Mouse (Mus musculus): ENCODE measurements around the gene Ngdn. TPM values are rescaled to one million over a fixed set of nuclear protein-coding genes. Genes with fewer than 3 reads are reported as not detected.

Gene Ngdn
- total and polyA plus RNA-seq, 3 experiments, result 75.4 to 111 (median 77.9) TPM

DNA sequence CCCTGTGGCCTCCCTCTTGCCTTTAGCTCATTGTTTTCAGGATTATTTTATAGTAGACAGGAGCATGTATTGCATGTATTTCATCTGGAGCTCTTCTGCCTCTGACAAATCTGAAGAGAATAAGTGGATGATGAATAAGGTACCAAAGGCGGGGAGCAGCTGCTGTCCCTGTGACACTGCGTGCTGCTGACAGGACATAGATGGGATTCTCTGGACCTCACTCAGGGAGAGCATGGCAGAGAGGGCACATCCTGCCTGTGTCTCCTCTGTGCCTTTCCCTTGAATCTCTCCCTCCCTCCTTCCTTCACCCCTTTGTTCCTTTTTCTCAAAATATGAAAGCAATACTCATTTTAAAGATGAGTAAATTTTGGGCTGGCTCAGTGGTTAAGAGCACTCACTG is 9.7 kb upstream of the Ngdn start:
- in situ Hi-C loops (cut with MboI; ENCODE audit: low pct_ligation_motif_present, low pct_unique_long_range_greater_than_20kb, low sequenced_read_pairs), result no loop called here
- no peak overlapping the region for H3K4me2 ChIP-seq (ENCODE audit: insufficient read depth, low read depth, poor library complexity, severe bottlenecking)
- dilution Hi-C loops (cut with MboI; ENCODE audit: extremely low pct_ligation_motif_present, extremely low pct_unique_long_range_greater_than_20kb, low sequenced_read_pairs), result no loop called here
- H3K4me1 ChIP-seq (ENCODE audit: control insufficient read depth in 1 of 2, insufficient read depth in 2 of 2), result no peaks in the 10 kb centered on the region
- no peak overlapping the region for H3K27ac ChIP-seq (ENCODE audit: insufficient read depth, low read depth)
- H3K9ac ChIP-seq (ENCODE audit: insufficient read depth, low read depth), result no peak overlapping the region
- no peak for DNase-seq (ENCODE audit: extremely low read depth)
- no peak for TF ChIP-seq MAZ (IDR thresholded peaks at IDR 0.05; ENCODE audit: low read depth, low read length)
- no peak for TF ChIP-seq USF2 (conservative IDR thresholded peaks at IDR 0.05; ENCODE audit: low read depth, low read length)
- no peak for TF ChIP-seq HCFC1 (IDR thresholded peaks at IDR 0.05; ENCODE audit: low read depth, low read length)
- TF ChIP-seq JUND (conservative IDR thresholded peaks at IDR 0.05; ENCODE audit: low read depth, low read length), result no peak
- TF ChIP-seq ZKSCAN1 (IDR thresholded peaks at IDR 0.05; ENCODE audit: borderline replicate concordance, low read depth, low read length), result no peak
- no peak for TF ChIP-seq BHLHE40 (IDR thresholded peaks at IDR 0.05; ENCODE audit: low read depth, low read length)
- TF ChIP-seq MAX (IDR thresholded peaks at IDR 0.05; ENCODE audit: low read length), result no peak
- TF ChIP-seq MYC (IDR thresholded peaks at IDR 0.05; ENCODE audit: low read depth, low read length), result no peak
- TF ChIP-seq ZNF384 (IDR thresholded peaks at IDR 0.05; ENCODE audit: low read depth, low read length), result no peak
- no peak for TF ChIP-seq CTCF (conservative IDR thresholded peaks at IDR 0.05 in 1 of 2, IDR thresholded peaks at IDR 0.05 in 1 of 2; ENCODE audit: low read depth in 2 of 2, low read length in 2 of 2)
- TF ChIP-seq PAX5 (IDR thresholded peaks at IDR 0.05; ENCODE audit: low read length), result no peak
- no peak for TF ChIP-seq GABPA (IDR thresholded peaks at IDR 0.05; ENCODE audit: insufficient replicate concordance, low read depth, low read length)
- no peak overlapping the region for H3K4me3 ChIP-seq (replicated peaks in 1 of 3; ENCODE audit: low read depth in 2 of 3, low read length in 2 of 3, poor library complexity in 1 of 3)
- no peaks in the 10 kb centered on the region for H3K79me2 ChIP-seq (replicated peaks; ENCODE audit: control insufficient read depth, extremely low read depth, insufficient read depth, poor library complexity, severe bottlenecking)
- peaks cover 56% of the 10 kb centered on the region for H3K27me3 ChIP-seq (replicated peaks)
- no peaks in the 10 kb centered on the region for H3K36me3 ChIP-seq (replicated peaks in 1 of 2; ENCODE audit: control insufficient read depth in 1 of 2, insufficient read depth in 1 of 2, low read length in 1 of 2)
- peaks cover 6% of the 10 kb centered on the region for H3K9me3 ChIP-seq (replicated peaks; ENCODE audit: low read length)

GRCm38 (mm10) chr14:55005967-55006366 is 9.3 kb upstream of the Ngdn start:
- Histone ChIP-seq H3K4me1 (ENCODE audit: control insufficient read depth in 1 of 2, insufficient read depth in 2 of 2) (no peaks in the 10 kb centered on the region), H3K36me3 (replicated peaks in 1 of 2; ENCODE audit: control insufficient read depth in 1 of 2, insufficient read depth in 1 of 2, low read length in 1 of 2) (no peaks in the 10 kb centered on the region), H3K4me3 (replicated peaks in 1 of 3; ENCODE audit: low read depth in 2 of 3, low read length in 2 of 3, poor library complexity in 1 of 3) (no peak overlapping the region), H3K79me2 (replicated peaks; ENCODE audit: control insufficient read depth, extremely low read depth, insufficient read depth, poor library complexity, severe bottlenecking) (no peaks in the 10 kb centered on the region), H3K9ac (ENCODE audit: insufficient read depth, low read depth) (no peak overlapping the region), H3K27me3 (replicated peaks) (peaks cover 51% of the 10 kb centered on the region), H3K9me3 (replicated peaks; ENCODE audit: low read length) (peaks cover 6% of the 10 kb centered on the region), H3K4me2 (ENCODE audit: insufficient read depth, low read depth, poor library complexity, severe bottlenecking) (no peak overlapping the region), H3K27ac (ENCODE audit: insufficient read depth, low read depth) (no peak overlapping the region)
- DNase-seq (ENCODE audit: extremely low read depth), result no peak
- dilution Hi-C loops (cut with MboI; ENCODE audit: extremely low pct_ligation_motif_present, extremely low pct_unique_long_range_greater_than_20kb, low sequenced_read_pairs) (no loop called here), in situ Hi-C loops (cut with MboI; ENCODE audit: low pct_ligation_motif_present, low pct_unique_long_range_greater_than_20kb, low sequenced_read_pairs) (no loop called here)
- TF ChIP-seq TCF12 (IDR thresholded peaks at IDR 0.05; ENCODE audit: low read depth, low read length) (no peak), E2F4 (IDR thresholded peaks at IDR 0.05; ENCODE audit: insufficient replicate concordance, low read depth, low read length) (no peak), ETS1 (conservative IDR thresholded peaks at IDR 0.05; ENCODE audit: low read depth, low read length) (no peak), JUND (conservative IDR thresholded peaks at IDR 0.05; ENCODE audit: low read depth, low read length) (no peak), MXI1 (IDR thresholded peaks at IDR 0.05; ENCODE audit: low read depth, low read length) (no peak), ZMIZ1 (IDR thresholded peaks at IDR 0.05; ENCODE audit: low read depth, low read length) (no peak), KAT2A (IDR thresholded peaks at IDR 0.05; ENCODE audit: insufficient replicate concordance, low read length) (no peak), SMC3 (IDR thresholded peaks at IDR 0.05; ENCODE audit: low read depth, low read length) (no peak), GABPA (IDR thresholded peaks at IDR 0.05; ENCODE audit: insufficient replicate concordance, low read depth, low read length) (no peak), PAX5 (IDR thresholded peaks at IDR 0.05; ENCODE audit: low read length) (no peak), HCFC1 (IDR thresholded peaks at IDR 0.05; ENCODE audit: low read depth, low read length) (no peak), MAZ (IDR thresholded peaks at IDR 0.05; ENCODE audit: low read depth, low read length) (no peak), TBP (conservative IDR thresholded peaks at IDR 0.05; ENCODE audit: low read depth, low read length) (no peak), CHD2 (IDR thresholded peaks at IDR 0.05; ENCODE audit: low read length) (no peak), RAD21 (IDR thresholded peaks at IDR 0.05; ENCODE audit: low read depth, low read length) (no peak), MAFK (IDR thresholded peaks at IDR 0.05; ENCODE audit: insufficient replicate concordance, low read length) (no peak), JUN (IDR thresholded peaks at IDR 0.05; ENCODE audit: insufficient read depth, low read depth, low read length) (no peak), NELFE (IDR thresholded peaks at IDR 0.05; ENCODE audit: low read depth, low read length) (no peak)

All from CH12.LX (cell line).